Comparison of ENCODE assay signal across 8 mouse cellular contexts in the genomic region with DNA sequence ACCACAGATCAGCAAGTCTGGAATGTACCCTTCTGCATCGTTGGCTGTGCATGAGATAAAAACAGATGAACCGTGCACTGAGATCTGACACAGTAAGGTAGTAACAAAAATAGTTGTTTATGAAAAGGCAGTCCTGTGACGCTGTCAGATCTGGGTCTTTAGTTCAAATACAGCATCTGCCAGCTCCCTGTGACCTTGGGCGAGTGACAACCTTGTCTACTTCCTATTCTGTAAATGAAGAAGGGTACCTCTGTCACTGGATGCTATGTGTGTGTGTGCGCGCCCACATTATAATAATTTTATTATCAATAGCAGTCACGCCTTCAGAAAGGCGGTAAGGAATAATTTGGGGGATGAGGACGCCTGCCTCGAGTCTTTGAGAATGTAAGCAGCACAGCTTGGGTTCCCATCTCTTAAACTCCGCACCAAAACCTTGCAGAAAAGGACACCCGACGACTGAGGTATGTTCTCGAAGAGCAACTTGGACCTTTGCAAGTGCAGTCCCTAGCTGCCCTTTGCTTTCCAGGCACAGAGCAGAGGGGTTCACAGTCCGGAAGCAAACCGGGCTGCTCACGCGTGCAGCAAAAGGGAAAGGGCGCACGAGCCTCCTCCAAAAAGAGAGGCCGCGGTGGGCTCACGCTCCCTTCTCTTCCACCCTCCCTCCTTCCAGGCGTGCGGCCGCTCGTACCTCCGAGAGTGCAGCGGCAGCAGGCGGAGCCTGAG. TPM values are rescaled to one million over a fixed set of nuclear protein-coding genes. Genes with fewer than 3 reads are reported as not detected.
DNase-seq lines count a peak whose midpoint lies in the region; ATAC-seq and TF ChIP-seq lines count a peak whose summit lies in the region.

No protein-coding gene starts in this region.

- H3K36me3 ChIP-seq in lung, postnatal 0 days (ENCODE audit: insufficient read depth, low read length): peaks cover 14% of the 10 kb centered on the region
- peaks cover 50% of the 10 kb centered on the region for H3K36me3 ChIP-seq in embryonic facial prominence, embryonic 13.5 days
- peaks cover 59% of the 10 kb centered on the region for H3K36me3 ChIP-seq in kidney, embryonic 15.5 days
- peaks cover 31% of the 10 kb centered on the region for H3K36me3 ChIP-seq in midbrain, postnatal 0 days (ENCODE audit: insufficient read depth, low read length)

- no peak for TF ChIP-seq CTCF in lung, postnatal 0 days (IDR thresholded peaks at IDR 0.05)
- no peak for TF ChIP-seq CTCF in midbrain, postnatal 0 days (IDR thresholded peaks at IDR 0.05)

- H3K4me1 ChIP-seq in lung, postnatal 0 days (ENCODE audit: insufficient read depth, low read depth, low read length): peaks cover 5% of the 10 kb centered on the region; the same call in 1 of the 2 replicates
- peaks cover 14% of the 10 kb centered on the region for H3K4me1 ChIP-seq in embryonic facial prominence, embryonic 13.5 days
- H3K4me1 ChIP-seq in kidney, embryonic 15.5 days: peaks cover 15% of the 10 kb centered on the region
- H3K4me1 ChIP-seq in midbrain, postnatal 0 days (ENCODE audit: insufficient read depth, low read length): peaks cover 8% of the 10 kb centered on the region

- H3K9ac ChIP-seq in lung, postnatal 0 days (replicated peaks; ENCODE audit: low read depth): peak overlapping the region; percentile 85
- H3K9ac ChIP-seq in embryonic facial prominence, embryonic 13.5 days: peak overlapping the region; percentile 76
- H3K9ac ChIP-seq in kidney, embryonic 15.5 days: peak overlapping the region; percentile 93
- H3K9ac ChIP-seq in midbrain, postnatal 0 days (replicated peaks; ENCODE audit: low read length, poor library complexity, severe bottlenecking): peak overlapping the region; percentile 79

- H3K27me3 ChIP-seq in lung, postnatal 0 days (replicated peaks; ENCODE audit: insufficient read depth, low read length): no peaks in the 10 kb centered on the region
- no peaks in the 10 kb centered on the region for H3K27me3 ChIP-seq in embryonic facial prominence, embryonic 13.5 days
- no peaks in the 10 kb centered on the region for H3K27me3 ChIP-seq in kidney, embryonic 15.5 days
- H3K27me3 ChIP-seq in midbrain, postnatal 0 days (ENCODE audit: insufficient read depth, low read length): no peaks in the 10 kb centered on the region

- H3K9me3 ChIP-seq in lung, postnatal 0 days (ENCODE audit: low read length): no peaks in the 10 kb centered on the region
- H3K9me3 ChIP-seq in embryonic facial prominence, embryonic 13.5 days: no peaks in the 10 kb centered on the region
- H3K9me3 ChIP-seq in kidney, embryonic 15.5 days (replicated peaks): no peaks in the 10 kb centered on the region
- H3K9me3 ChIP-seq in midbrain, postnatal 0 days (ENCODE audit: low read length): no peaks in the 10 kb centered on the region

- peak overlapping the region; percentile 69 for H3K4me2 ChIP-seq in lung, postnatal 0 days (replicated peaks; ENCODE audit: low read depth, low read length)
- peak overlapping the region; percentile 78 for H3K4me2 ChIP-seq in embryonic facial prominence, embryonic 13.5 days
- peak overlapping the region; percentile 70 for H3K4me2 ChIP-seq in kidney, embryonic 15.5 days
- peak overlapping the region; percentile 61 for H3K4me2 ChIP-seq in midbrain, postnatal 0 days (ENCODE audit: low read depth, low read length, poor library complexity, severe bottlenecking)

- DNase-seq in lung, postnatal 0 days (ENCODE audit: low spot score): no peak
- no peak for DNase-seq in lung, adult 18-20 months
- peak; percentile 9 for DNase-seq in midbrain, postnatal 0 days (ENCODE audit: low spot score)
- no peak for DNase-seq in left cerebral cortex, postnatal 36 days (ENCODE audit: low spot score in 2 of 2)
- DNase-seq in layer of hippocampus, adult 9-11 months: no peak
- no peak for DNase-seq in Muller cell, postnatal 12 days (ENCODE audit: inconsistent ontology term)

- TF ChIP-seq EP300 in lung, postnatal 0 days (IDR thresholded peaks at IDR 0.05): no peak

- H3K4me3 ChIP-seq in lung, postnatal 0 days (ENCODE audit: low read depth, low read length): peak overlapping the region; percentile 92
- peak overlapping the region; percentile 53 for H3K4me3 ChIP-seq in embryonic facial prominence, embryonic 13.5 days
- peak overlapping the region; percentile 96 for H3K4me3 ChIP-seq in kidney, embryonic 15.5 days (replicated peaks)
- peak overlapping the region; percentile 88 for H3K4me3 ChIP-seq in midbrain, postnatal 0 days (ENCODE audit: low read depth, low read length)

- peak; percentile 76 for ATAC-seq in lung, postnatal 0 days
- peak; percentile 72 for ATAC-seq in embryonic facial prominence, embryonic 13.5 days (ENCODE audit: insufficient number of reproducible peaks, insufficient read depth, low FRiP score, low TSS enrichment, low read depth)
- ATAC-seq in kidney, embryonic 15.5 days (replicated peaks; ENCODE audit: low FRiP score): peak; percentile 79
- ATAC-seq in midbrain, postnatal 0 days (ENCODE audit: low FRiP score): peak; percentile 81; the same call in 1 of the 2 replicates

- H3K27ac ChIP-seq in lung, postnatal 0 days (ENCODE audit: low read length): peak overlapping the region; percentile 83
- peak overlapping the region; percentile 82 for H3K27ac ChIP-seq in embryonic facial prominence, embryonic 13.5 days
- peak overlapping the region; percentile 93 for H3K27ac ChIP-seq in kidney, embryonic 15.5 days
- H3K27ac ChIP-seq in midbrain, postnatal 0 days (ENCODE audit: low read depth, low read length): peak overlapping the region; percentile 92

- 1% methylated on average over 30 of the region's 30 CpGs for WGBS in lung, postnatal 0 days
- WGBS in embryonic facial prominence, embryonic 13.5 days: 4% methylated on average over 26 of the region's 30 CpGs
- 1% methylated on average over 30 of the region's 30 CpGs for WGBS in kidney, embryonic 15.5 days
- whole genome bisulfite sequencing in midbrain, postnatal 0 days: 3% methylated on average over 30 of the region's 30 CpGs

- intact Hi-C loops in left cerebral cortex, postnatal 36 days (cut with DNase I): loop anchor here (5.0 to 10.0 kb wide), 2 partner anchors 477 to 1311 kb away; partner anchors contain the start of genes Ak6, Rad17 and Taf9

RNA-seq across cellular contexts. Expression of gene Ptcd2, which starts 0.5 kb away (rescaled TPM):
- polyA plus RNA-seq in lung, postnatal 0 days (2015; fragmentation: Nextera tagmentation; extraction: Ambion mirVana): 22.9 and 25.3 TPM in 2 replicates
- polyA plus RNA-seq in embryonic facial prominence, embryonic 13.5 days (2015; fragmentation: Nextera tagmentation; extraction: Ambion mirVana): 44.7 and 45.8 TPM in 2 replicates
- polyA plus RNA-seq in kidney, embryonic 15.5 days (2015; fragmentation: Nextera tagmentation; extraction: Ambion mirVana): 51.5 and 54.1 TPM in 2 replicates
- total RNA-seq in midbrain, postnatal 0 days (2014; rRNA removed): 41.8 and 48.9 TPM in 2 replicates
- 51.5 and 52.8 TPM in 2 replicates for polyA plus RNA-seq in midbrain, postnatal 0 days (2015; fragmentation: Nextera tagmentation; extraction: Ambion mirVana)
- 10 to 100 TPM; 31.4 to 33.9 TPM for total RNA-seq in left cerebral cortex, postnatal 36 days (2021)

RNA-seq across cellular contexts. Expression of gene Mrps27, which starts 0.5 kb away (rescaled TPM):
- 19.2 and 20.4 TPM in 2 replicates for polyA plus RNA-seq in lung, postnatal 0 days (2015; fragmentation: Nextera tagmentation; extraction: Ambion mirVana)
- 60.1 and 62.5 TPM in 2 replicates for polyA plus RNA-seq in embryonic facial prominence, embryonic 13.5 days (2015; fragmentation: Nextera tagmentation; extraction: Ambion mirVana)
- polyA plus RNA-seq in kidney, embryonic 15.5 days (2015; fragmentation: Nextera tagmentation; extraction: Ambion mirVana): 68.8 and 71.8 TPM in 2 replicates
- 19.6 and 21.9 TPM in 2 replicates for total RNA-seq in midbrain, postnatal 0 days (2014; rRNA removed)
- 37.4 and 38.7 TPM in 2 replicates for polyA plus RNA-seq in midbrain, postnatal 0 days (2015; fragmentation: Nextera tagmentation; extraction: Ambion mirVana)
- total RNA-seq in left cerebral cortex, postnatal 36 days (2021): 10 to 100 TPM; 26.2 to 27.2 TPM
